Mouse (Mus musculus) G1E (cell line): ENCODE measurements at regions not wholly inside any gene's neighbourhood (a gene's known extent, or its start where the extent isn't known, plus 50 kb on each side); places are given as distances from the start of the nearest gene placed in this dataset.

ENCODE experiments used
- CTCF ChIP-seq: IDR thresholded peaks from 2 replicates; pipeline ENCODE4 v1.5.1; 2012; ENCODE audit warnings: low read depth, low read length, inconsistent platforms, mixed read lengths
- TAL1 ChIP-seq: conservative IDR thresholded peaks from 2 replicates; pipeline ENCODE4 v1.6.1; 2012; ENCODE audit warnings: low read depth, low read length, inconsistent platforms, mixed read lengths

DNA sequence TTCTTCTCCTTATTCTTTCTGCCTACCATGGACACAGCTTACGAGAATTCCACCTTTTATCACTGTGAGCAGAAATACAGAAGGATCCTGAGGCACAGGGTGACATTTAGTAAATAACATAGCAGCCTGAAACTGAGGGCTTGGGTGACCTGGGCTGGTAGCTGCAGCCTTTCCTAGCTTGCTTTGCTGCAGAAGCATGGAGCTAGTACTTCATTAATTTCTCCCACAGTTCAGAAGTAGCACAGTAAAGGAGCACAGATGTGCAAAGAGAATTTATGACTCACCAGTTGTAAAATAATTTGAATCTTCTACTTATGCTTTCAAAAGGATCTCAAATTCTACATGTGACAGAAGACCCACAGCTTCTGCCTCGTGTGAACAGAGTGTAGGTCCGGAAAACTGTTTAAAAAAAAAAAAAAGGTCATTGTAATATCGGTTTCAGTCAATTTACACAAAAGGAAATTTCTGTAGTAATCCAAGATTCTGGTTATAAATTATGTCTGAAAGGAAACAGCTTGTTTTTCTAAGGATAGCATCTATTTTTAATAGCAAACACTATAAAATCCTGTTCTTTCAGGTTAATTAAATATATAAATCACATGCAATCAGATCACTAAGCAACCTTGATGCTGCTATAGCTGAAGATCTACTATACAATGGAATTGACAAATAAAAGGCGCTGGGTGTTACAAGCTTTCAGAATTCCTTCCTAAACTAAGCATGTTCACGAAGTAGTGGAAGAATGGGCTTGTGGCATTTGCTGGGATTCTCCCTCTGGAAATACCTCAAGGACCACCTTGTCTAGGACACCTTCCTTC lies 64.0 kb upstream of the Mef2c start:
- TF ChIP-seq CTCF, result no peak
- no peak for TF ChIP-seq TAL1
